Mouse (Mus musculus): ENCODE data around the gene Spns3. TPM values are rescaled to one million over a fixed set of nuclear protein-coding genes. Genes with fewer than 3 reads are reported as not detected.
"Not testable (repeated sequence)": the region's sequence is repeated elsewhere in the genome, so short reads cannot be mapped to it uniquely, and the experiment has no call there.

Spns3 gene
- total RNA-seq, 4 experiments from 2014 or later = 0.14 TPM; not detected in 3

GRCm38 (mm10) chr11:72558155-72558554, 7.8 kb upstream of the Spns3 start:
- DNase-seq (ENCODE audit: low spot score) = no peak

DNA sequence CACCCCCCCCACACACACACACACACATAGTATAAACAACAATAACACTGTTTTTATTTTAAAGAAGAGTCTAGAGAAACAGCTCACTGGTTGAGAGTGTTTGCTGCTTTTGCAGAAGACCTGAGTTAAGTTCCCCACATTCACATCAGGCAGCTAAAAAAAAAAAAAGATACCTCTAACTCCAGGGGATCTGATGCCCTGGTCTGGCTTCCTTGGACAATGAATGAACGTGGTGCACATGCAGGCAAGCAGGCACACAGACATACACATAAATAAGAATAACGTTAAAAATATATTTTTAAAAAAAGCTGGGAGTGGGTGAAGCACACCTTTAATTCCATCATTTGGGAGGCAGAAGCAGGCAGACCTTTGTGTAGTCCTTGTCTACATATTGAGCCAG, 6.6 kb upstream of the Spns3 start:
- no peak for DNase-seq (ENCODE audit: low spot score)

DNA sequence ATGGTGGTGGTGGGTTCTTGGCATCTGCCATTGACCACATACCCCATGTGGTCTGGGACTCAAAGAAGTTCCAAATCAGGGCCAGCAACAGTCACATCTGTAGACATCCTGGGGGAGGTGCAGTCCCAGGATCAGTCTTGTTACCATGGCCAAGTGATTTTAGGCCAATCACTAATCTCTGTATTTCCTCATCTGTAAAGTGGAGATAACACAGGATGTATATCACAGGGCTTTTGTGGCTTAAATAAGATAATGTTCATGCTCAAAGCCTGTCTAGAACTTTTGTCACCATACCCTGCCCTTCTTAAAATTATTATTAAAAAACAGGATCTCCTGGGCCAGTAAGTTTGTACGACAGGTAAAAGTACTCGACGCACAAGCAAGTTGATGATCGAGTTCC, 6.2 kb upstream of the Spns3 start:
- no peak for DNase-seq (ENCODE audit: low spot score)

DNA sequence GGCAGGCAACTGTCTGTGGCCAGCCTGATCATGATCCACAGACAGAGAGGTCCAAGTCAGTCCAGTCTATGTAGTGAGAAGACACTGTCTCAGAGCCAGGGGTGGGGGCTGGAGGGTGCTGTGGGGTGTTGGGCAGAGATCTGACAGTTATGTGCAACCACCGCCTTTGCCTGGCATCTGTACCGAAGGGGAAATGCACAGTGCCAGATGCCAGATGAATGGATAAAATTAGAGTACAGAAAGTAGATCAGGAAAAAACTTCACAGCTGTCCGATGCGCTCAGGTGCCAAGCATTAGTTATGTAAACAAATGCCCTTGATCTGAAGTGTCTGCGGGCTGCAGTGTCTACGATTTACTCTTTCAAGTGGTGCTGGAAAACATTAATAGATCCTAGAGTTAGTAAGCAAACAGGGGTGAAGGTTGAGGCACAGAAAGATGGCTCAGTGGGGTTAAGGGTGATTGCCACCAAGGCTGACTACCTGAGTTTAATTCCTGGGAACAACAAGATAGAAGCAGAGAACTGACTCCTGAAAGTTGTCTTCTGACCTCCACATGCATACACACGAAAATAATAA, 1.3 kb upstream of the Spns3 start:
- DNase-seq (ENCODE audit: low spot score) = no peak

DNA sequence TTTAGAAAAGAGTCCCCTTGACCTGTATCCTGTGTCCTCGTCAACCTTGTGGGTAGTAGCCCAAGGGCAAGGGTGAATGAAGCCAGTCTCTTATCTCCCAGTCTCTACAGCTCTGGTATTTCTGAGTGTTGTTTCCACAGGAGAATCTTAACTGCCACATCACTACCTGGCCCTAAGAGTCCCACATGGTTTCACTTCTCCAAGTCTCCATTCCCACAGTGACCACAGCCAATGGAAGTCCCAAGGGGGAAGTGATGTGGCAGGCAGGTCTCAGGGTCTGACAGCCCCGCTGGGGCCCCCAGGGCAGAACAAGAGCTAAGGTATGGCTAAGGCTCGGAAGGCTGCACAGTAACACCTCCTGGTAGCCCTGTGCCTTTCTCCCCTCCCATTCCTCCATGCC, 3.1 kb downstream of the Spns3 start:
- DNase-seq (ENCODE audit: low spot score) = no peak

DNA sequence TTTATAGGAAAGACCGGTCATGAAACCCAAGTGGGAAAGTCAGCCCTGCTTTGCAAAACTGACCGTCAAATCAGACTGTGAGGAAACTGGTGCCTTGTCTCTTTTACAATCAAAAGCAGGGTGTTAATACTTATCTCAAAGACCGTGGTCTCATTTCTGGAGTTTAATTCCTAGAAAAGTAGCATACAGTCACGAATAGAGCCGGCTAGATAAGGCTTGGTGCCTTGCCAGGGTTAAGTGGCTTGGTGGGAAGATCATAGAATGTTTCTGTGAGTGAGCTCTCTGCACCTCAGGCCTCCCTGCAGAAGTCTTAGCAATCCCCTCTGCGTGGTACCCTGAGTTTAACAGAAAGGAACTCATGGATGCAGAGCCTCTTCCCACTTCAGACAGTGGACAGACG, 5.6 kb downstream of the Spns3 start:
- DNase-seq (ENCODE audit: low spot score) = no peak

- DNase-seq (ENCODE audit: low spot score) = not testable (repeated sequence)
Measured at GRCm38 (mm10) chr11:72543692-72544091, 6.6 kb downstream of the Spns3 start.

DNA sequence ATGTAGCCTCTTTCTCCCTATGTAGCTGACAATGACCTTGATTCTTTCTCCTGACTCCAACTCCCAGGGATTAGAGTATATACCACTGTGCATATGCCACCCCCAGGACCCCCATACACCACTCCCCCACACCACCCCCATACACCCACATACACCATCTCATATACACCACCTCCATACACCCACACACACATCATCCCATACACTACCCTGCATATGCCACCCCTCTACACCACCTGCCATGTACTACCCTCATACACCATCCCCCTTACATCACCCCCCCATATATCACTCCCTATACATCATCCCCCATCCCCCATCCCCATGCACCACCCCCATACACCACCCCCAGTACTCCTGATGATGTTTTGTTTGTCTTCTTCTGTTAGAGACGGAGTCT, 7.7 kb downstream of the Spns3 start:
- no peak for DNase-seq (ENCODE audit: low spot score)

- DNase-seq (ENCODE audit: low spot score) = no peak
Measured at GRCm38 (mm10) chr11:72541928-72542327, 8.4 kb downstream of the Spns3 start.

DNA sequence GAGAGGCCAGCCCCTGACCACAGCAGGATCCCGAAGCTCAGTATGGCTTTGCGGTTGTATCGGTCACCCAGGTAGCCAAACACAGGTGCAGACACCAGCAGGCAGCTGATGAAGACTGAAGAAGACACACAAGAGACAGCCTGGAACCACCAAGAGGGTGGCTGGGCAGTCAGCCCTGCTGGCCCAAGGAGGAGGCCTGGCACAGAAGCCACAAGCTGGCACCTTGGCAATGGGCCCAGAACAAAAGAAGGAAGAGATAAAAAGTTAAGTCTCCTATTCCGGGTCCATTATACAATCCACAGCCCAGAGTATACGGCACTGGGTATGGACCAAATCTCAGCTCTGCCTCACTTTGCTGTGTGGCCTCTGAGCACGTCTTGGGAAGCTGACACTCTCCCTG, 9.9 kb downstream of the Spns3 start:
- DNase-seq (ENCODE audit: low spot score) = peak; percentile 58

GRCm38 (mm10) chr11:72538811-72539210, 11.5 kb downstream of the Spns3 start:
- no peak for DNase-seq (ENCODE audit: low spot score)

DNA sequence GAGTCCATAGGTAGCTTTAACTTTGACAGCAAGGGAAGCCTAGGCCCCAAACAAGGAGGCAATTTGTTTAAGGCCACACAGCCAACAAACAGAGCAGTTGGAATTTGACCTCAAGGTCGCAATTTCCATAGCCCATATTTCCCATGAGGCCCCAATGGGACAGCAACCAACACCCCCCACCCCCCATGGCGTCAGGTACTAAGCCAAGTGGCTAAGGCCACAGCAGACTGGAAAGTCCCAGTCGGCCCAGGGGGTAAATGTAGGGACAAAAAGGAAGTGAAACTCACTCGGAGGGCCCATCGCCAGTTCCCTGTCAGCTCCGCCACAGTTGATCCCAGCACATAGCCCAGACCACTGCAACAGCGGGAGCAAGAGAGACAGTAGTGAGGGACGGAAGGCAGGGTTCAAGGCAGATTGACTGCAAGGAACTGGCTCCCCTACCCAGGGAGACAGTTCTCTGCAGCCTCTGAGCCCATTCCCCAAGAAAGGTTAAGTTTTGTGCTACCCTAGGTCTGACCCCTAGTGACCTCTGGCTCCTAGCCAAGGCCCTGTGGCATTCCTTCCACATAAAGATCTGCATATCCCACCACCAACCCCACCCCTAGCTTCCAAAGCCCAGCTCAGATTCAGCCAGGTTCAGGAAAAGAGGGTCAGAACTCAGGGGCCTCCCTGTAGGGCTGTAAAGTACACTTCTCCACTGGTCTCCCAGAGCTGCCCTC, 12.1 kb downstream of the Spns3 start:
- DNase-seq (ENCODE audit: low spot score) = peak; percentile 52

- no peak for DNase-seq (ENCODE audit: low spot score)
Measured at GRCm38 (mm10) chr11:72537503-72537902, 12.8 kb downstream of the Spns3 start.

- no peak for DNase-seq (ENCODE audit: low spot score)
Measured at GRCm38 (mm10) chr11:72535519-72535918, 14.8 kb downstream of the Spns3 start.

GRCm38 (mm10) chr11:72532890-72533289, 17.4 kb downstream of the Spns3 start:
- no peak for DNase-seq (ENCODE audit: low spot score)

DNA sequence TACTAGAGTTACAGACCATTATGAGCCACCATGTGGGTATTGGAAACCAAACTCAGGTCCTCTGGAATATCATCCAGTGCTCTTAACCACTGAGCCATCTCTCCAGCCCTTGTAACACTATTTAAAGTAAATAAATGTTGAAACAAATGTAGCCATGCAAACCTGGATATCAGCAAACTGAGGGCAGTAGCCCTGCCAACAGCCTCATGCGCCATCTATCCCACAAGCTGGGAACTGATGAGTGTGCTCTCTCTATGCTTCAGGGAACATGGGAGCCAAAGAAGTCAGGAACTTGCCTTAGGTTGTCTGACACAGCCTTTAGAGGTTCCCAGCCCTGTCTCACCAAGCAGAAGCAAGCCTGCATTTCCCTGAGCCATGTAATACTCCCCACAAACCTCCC, 18.7 kb downstream of the Spns3 start:
- DNase-seq (ENCODE audit: low spot score) = no peak

- no peak for DNase-seq (ENCODE audit: low spot score)
Measured at GRCm38 (mm10) chr11:72531144-72531543, 19.2 kb downstream of the Spns3 start.

DNA sequence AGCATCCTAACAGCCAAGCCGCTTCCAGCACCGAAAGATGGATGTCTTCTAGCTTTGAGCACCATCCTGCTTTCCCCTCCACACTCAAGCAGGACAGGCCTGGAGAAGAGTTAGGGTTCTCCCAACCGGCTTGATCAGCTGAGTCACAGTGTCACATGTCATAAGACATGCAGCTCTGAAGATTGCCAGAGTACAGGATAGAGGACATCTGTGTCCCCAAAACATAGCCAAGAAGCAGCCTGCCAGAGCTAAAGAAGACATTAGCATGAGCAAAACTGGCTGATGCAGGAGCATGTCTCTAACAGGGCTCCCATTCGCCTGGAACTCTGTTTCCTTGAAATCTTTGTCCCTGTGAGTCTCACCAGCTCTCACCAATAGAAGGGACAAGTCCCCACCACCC, 24.1 kb downstream of the Spns3 start:
- peak; percentile 61 for DNase-seq (ENCODE audit: low spot score)

DNA sequence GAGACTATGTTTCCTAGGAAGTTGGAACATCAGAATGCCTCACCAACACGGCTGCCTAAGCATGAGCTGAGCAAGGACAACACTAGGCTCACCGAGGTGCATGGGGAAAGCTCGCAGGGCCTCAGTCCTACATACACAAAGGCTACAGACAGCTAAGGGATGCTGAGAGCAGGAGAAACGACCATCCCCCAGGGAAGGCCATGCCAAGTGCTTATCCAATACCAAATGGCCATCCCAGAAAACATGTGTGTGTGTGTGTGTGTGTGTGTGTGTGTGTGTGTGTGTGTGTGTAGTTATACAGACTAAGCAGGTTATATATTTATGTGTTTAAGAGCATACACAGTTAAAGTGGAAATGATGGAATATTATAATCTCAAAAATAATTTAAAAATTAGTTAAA, 26.6 kb downstream of the Spns3 start:
- DNase-seq (ENCODE audit: low spot score) = no peak

DNA sequence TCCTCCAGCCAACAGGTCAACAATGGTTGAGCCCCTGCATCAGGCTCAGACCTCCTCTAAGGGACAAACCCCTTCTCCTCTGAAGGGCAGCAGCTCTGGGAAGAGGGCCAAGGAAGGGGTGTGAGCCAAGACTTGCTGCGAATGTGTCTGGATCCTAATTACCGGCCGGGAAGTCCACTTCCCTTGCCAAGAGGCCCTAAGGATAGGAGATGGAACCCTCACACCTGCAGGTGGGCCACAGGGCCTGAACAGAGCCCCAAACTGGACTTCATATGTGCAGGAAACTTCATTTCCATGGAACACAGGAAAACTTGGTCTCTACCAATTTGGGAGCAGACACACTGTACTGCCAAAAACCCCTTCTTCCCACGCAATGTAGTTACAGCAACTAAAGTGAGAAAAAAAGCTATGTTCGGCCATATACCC, 27.7 kb downstream of the Spns3 start:
- DNase-seq (ENCODE audit: low spot score) = peak; percentile 67

DNA sequence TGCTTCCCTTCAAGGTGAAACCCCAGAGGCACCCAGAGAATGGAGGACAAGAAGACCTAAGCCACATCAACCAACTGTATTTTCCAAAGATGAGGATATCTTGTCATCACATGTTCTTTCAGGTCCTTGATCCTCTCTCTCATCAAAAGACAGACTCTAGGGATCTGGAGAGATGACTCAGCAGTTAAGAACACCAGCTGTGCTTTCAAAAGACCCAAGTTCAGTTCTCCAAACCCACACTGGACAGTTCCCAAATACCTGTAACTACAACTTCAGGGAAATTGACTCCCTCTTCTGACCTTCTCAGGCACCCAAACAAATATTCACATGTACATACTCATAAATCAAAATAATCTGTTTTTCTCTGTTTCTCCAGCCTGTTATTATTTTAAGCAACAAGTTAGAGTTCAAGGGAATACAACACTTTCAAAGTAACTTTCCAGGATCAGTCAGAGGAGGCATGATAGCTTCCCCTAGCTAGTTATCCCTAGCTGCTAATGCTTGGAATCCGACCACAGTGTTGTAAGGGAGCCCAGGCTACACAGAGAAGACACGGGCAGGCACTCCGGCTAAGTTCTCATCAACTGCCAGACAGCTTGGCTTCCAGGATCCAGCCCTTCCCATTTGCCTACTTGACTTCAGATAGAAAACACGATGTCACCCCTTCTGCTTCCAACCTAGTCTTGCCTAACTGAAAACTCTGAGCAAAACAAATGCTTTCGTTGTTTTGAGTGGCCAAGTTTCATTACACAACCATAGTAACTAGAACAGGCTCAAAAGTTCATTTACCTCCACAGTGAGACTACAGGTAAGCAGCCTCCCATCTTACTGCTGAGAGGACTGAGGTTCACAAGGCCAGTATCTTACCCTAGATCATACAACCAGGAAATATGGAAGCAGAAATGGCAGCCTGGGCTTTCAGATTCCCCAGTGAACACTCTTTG, 28.4 kb downstream of the Spns3 start:
- DNase-seq (ENCODE audit: low spot score) = peak; percentile 38

DNA sequence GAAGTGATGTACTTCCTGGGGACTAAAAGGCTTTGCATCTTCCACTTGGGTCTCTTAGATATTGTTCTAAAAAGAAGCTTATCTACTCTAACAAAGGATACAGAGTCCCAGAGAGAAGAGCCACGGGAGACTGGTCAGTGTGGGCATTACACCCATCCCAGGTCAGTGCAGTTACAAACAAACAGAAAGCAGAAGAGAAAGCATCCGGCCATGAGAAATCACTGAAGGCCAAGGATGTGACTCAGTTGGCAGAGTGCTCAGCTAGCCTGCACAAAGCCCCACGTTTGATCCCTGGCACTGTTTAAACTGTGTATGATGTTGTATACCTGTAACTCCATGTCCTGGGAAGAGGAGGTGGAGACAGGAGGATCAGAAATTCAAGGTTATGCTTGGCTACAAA, 30.4 kb downstream of the Spns3 start:
- no peak for DNase-seq (ENCODE audit: low spot score)

- DNase-seq (ENCODE audit: low spot score) = peak; percentile 38
Measured at GRCm38 (mm10) chr11:72519189-72519588, 31.1 kb downstream of the Spns3 start.
